Mouse (Mus musculus) telencephalon, adult 2 months (tissue): ENCODE results near the gene Mia3.
"Not testable (repeated sequence)": the region's sequence is repeated elsewhere in the genome, so short reads cannot be mapped to it uniquely, and the experiment has no call there.

Experiments used
- DNase-seq: peaks from one replicate; pipeline ENCODE4 v3.0.0-alpha.2; 2011; ENCODE audit warnings: low read depth, low spot score

Mia3 gene

DNA sequence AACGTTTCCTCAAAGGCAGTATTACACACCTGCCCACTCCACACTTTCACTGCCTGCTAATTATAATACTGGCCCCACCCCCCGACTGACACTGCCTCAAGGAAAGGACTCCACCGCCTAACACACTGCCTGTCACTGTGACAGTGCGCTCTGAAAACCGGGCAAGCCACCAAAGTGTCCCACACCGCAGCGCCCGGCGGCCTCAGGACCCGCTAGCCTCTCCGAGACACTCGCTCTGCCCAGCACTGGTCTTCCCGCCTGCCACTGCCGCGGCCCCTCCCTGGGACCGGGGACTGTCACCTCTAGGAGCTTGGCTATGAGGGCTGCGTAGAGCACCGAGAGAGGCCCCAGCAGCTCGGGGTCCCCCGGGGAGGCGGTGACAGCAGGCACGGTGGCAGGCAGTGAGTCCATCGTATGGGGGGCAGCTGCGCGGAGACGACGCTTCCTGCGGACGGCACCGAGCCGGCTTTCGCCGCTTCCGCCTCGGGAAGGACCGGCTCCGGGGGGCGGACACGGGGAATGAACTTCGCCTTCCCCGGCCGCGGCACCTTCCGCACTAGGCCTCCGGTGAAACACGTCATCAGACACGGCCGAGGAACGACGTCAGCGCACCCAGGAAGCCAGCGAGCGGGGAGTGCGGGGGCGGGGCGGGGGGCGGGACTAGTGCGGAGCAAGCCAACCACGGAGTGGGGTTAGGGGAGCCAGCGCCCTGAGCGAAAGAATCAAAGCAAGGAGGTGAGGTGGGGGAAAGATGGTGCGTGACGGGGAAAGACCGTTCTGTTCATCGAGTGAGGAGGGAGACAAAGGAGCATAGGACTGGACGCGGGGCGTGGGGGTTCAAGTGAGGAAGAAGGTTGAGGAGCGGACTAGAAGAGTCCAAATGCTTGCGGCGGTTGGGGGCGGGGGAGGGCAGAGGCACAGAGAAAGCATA, 24.2 kb downstream of the Mia3 start:
- DNase-seq: peak; percentile 89

DNA sequence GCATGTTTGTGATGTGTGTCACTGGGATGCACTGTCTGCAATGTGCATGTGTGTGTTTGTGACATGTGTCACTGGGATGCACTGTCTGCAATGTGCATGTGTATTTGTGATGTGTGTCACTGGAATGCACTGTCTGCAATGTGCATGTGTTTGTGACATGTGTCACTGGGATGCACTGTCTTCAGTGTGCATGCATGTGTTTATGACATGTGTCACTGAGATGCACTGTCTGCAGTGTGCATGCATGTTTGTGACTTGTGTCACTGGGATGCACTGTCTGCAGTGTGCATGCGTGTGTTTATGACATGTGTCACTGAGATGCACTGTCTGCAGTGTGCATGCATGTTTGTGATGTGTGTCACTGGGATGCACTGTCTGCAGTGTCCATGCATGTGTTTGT, 26.5 kb downstream of the Mia3 start:
- not testable (repeated sequence) for DNase-seq

DNA sequence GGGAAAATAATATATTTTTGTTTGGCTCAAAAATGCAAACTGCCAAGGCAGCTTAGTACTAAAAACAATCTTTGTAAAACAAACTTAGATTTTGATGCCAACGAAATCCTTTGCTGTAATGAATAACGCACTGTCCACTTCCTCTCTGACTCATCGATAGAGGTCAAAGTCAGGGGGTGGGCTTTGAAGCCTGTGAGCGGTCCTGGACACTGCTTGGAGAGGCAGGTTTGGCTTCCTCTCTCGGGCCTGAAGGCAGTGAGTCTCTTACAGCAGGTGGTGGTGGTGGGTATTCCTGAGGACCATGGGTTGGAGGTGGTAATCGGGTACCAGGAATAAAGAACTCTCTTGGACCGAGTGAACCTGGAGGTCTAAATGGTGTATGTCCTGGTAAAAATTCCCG, 42.2 kb downstream of the Mia3 start:
- DNase-seq: no peak

DNA sequence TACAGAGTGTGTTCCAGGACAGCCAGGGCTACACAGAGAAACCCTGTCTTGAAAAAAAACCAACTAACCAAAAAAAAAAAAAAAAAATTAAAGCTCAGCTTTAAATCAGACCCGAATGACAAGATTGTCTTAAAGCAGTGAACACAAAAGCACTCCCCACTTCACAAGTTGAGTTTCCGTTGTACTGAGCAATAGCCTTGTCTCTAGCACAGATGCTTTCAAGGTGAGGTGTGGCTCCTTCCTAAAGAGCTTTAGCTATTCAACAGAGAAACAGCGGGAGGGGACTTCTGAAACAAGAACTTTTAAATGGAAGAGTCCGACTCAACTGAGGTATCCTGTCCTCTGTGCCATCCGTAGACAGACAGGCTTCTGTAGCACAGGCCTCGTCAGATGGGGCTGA, 44.9 kb downstream of the Mia3 start:
- no peak for DNase-seq

DNA sequence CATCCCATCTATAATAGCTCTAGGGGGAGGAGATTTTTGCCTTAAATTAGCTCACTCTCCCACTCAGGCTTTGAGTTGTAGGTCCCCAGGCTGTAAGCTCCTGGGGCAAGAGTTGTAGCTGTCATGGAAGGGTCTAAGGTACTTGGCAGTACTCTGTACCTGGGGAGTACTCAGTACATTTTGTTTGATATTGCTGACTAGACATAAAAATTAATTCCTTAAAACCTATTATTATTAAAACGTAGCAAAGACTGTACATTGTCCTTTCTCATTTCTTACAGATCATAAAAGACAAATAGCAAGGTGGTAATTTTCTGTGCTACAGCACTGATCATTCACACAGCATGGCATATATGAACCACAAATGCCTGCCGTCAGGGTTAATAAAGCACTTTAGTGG, 45.4 kb downstream of the Mia3 start:
- no peak for DNase-seq

DNA sequence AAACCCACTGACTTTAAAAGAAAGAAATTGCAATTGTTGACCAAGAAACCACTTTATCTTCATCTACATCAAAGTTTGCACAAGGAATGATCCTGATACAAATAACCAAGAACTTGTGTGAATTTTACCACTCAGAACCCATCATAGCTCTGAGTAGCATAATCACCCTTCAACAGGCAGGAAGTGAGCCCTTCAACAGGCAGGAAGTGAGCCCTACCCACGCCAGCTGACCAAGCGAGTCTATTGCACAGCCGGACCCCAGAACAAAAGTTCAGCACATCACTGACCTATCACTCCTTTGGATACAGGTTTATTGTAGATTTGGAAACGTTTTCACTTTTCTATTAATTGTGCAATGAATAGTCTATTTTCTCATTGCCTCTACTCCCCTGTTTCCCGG, 46.9 kb downstream of the Mia3 start:
- DNase-seq: not testable (repeated sequence)

DNA sequence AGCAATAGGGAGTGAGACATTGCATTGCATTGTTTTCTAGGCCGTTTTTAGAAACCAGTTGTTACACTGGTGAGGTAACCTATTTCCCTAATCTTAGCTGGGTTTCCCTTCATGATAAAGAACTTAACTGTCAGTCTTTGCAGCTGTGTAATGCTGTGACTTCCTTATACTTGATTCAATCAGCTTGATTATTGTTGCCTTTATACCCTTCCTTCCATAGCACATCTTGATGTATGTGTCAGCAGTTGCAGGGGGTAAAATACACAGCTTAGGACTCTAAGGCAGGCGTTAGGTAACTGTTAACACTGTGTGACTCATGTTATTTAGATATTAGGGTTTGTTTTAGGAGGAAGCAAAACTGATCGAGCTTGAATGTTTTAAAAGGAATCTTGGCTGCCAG, 48.6 kb downstream of the Mia3 start:
- DNase-seq: no peak

DNA sequence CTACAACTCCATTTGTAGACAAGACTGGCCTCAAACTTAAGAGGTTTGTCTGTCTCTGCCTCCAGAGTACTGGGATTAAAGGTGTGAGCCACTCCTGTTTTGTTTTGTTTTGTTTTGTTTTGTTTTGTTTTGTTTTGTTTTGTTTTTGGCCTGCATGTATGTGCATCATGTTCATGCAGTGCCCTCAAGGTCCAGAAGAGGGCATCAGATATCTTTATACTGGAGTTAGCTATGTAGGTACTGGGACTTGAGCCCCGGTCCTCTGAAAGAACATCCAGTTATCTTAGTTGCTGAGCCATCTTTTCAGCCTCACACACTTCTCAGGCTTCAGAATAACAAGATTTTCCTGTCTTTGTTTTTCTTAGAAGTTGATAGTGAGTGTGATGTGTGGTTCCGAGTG, 53.6 kb downstream of the Mia3 start:
- DNase-seq: no peak

DNA sequence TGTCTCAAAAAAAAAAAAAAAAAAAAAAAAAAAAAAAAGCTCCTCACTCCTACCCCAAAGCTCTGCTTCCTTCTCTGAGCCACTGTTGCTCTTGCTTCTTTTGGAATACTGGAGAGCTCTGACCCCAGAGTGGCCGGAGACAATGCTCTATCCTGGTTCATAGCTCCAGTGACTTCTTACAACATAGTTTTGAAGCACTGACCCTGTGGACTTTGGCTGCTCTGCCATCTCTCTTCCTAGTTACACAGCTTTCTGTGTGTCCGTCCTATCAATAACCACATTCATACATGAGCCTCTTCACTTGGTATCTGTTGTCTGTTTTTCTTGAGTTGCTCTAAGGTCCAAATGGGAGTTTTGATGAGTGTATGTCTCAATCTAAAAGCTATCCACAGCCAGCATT, 57.3 kb downstream of the Mia3 start:
- no peak for DNase-seq

DNA sequence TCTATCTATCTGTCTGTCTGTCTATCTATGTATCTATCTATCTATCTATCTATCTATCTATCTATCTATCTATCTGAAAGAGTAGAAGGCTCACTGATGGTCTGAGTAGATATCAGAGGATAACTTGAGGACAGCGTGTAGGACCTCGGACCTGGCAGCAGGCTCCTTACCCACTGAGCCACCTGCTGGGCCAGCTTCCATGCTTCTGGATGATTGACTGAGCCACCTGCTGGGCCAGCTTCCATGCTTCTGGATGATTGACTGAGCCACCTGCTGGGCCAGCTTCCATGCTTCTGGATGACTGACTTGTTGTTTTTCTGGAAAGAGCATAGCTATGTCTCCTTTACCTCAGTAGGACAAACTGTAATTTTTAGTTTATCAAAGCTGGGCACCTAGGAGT, 59.8 kb downstream of the Mia3 start:
- DNase-seq: not testable (repeated sequence)

DNA sequence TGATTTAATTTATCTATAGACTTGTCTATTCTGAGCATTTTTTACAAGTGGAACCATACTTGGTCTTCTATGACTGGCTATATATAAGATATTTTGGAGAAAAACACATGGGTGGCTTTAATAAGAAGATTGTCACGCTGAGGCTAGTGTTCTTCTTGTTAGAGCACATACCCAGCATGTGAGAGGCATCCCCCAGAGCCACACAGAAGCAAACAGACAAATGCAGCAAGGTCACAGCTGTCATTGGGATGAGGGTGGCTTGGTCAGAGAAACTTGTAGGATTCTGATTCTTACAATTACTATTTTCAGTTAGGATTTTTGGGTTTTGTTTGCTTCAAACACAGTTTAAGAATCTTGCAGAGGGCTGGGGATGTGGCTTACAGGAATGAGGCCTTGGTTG, 60.9 kb downstream of the Mia3 start:
- no peak for DNase-seq

DNA sequence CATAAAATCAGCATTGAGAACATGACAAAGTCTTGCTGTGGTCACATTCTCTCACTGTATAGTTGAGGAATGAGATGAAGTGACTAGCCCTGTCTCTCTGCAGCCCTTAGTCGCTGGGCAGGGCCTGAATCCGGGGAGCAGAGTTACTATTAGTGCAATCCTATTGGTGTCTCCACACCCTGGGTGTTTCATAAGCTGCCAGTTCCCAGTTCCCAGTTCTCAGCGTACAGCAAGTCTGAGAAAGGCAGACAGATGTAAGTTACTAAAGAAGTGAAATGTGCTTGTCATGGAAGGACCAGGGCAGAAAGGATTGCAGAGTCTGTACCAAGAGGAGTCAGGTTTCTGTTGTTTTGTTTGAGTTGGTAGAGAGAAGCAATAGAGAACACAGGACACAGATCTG, 61.8 kb downstream of the Mia3 start:
- no peak for DNase-seq

DNA sequence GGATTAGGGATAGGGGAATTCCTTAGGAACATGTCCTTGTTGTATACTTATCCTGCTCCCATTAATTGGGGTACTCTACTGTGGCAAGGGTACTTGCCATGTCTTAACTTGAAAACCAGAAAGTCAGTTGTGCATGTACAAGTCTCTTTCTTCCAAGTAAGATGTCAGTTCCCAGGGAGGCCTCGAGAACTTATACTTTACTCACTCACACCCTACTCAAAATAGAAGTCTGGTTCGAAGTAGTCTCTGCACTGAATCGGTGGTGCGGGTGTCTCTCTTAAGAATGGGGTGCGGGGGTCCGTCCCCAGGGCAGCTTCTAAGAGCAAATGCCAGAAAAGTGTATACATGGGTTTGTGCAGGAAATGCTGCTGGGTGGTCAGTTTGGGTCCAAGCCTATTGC, 70.2 kb downstream of the Mia3 start:
- DNase-seq: peak; percentile 86

DNA sequence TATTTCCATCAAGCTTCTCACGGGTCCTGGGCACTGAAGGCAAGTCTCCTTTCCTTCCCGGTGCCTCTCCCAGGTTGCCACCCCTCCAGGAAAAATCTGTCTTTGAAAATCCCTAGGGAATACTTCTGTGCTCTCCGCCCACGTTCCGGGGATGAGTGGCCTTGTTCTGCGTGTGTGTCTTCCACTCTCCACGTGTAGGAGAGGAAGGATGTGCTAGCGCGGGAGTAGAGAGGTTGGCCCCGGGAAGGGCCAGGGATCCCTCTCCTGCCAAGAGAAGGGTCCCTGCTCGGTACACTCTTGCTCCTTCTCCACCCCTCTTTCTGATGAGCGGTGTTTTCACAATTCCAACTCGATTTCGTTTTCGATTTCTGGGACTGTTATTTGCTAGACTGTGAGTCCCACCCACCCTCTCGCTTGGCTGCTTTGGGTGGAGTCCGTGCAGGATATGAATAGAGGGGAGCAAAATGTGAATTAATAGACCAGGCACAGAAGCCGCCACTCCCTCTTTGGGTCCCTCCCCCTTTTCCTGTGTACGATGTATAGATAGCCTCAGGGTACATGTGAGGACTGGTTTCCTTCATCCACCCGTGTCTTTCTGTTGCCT, 71.4 kb downstream of the Mia3 start:
- DNase-seq: peak; percentile 40

DNA sequence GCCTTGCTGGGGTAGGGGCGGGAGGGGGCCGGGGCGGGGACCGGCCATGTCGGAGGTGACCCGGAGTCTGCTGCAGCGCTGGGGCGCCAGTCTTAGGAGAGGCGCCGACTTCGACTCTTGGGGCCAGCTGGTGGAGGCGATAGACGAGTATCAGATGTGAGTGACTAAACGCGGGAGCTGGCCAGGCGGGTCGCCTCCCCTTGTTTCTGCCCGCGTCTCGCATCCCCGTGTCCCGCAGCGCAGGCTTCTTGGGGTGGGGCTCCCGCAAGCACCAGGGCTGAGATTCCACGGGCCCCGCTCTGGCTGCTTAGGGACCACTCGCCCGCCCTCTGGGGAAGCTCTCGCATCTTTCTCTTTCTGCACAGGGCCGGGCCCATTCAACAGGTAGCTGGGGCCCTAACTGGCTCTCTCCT, 71.9 kb downstream of the Mia3 start:
- DNase-seq: no peak

DNA sequence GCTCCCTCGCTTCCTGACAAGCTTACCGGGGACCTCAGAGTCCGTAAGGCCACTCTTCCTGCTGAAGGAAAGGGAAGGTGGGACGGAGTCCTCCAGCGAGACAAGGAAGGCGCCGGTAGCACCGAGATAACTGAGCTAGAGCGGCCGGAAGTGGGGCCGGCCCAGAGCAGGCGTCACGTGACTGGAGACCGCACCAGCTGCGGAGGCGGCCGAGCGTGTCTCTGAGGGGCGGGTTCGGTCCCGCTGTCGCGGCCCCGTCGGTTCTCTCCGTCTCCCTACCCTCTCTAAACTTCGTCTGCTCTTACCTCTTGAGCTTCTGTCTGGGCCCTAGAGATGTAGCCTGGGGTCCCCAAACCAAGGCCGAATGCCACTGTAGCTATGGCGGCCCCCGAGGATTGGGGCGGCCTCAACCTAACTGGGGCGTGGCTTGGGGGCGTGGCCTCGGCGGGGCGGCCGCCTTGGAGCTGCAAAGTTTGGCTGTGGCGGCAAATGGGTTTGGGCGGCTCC, 72.4 kb downstream of the Mia3 start, which contains the start of gene Brox:
Brox (minus strand) TSS at position 393 of the 507 bp plus-strand sequence.
- DNase-seq: peak; percentile 88

DNA sequence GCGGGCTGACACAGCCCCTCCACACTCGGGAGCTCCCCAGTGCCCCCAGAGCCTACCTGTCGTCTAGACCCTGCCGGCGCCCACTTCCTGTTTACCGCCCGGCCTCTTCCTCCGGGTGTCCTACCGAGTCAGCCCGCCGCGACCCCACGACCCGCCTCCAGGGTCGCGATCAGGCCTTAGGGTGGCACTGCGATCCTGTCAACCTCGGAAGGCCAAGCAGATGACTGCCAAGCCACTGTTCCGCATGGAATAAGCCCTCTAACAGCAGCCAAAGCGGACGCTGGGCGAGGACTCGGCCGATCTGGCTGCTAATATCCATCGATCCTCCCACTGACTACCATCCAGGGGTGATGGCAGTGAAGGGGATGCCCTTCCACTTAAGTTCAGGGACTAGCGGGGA, 72.9 kb downstream of the Mia3 start, which contains the start of gene Aida:
Aida (plus strand) TSS at position 126 of the 400 bp plus-strand sequence.
- no peak for DNase-seq

DNA sequence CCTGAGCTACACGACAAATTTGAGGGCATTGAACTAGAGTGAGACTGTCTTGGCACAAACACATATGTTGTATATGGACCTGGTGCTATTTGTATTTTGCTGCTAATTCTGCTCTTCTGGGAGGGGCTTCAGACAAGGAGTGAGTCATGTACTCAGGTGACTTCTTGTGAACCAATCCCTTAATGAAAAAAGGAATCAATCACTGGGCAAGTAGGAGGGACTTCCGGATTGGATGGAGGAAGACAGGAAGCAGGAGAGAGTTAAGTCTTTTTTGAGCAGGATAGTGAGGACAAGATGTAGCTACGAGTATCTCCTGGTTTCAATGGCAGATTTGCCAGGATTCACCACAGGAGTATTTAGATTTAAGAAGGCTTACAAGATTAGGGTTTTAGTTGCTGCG, 79.8 kb downstream of the Mia3 start:
- DNase-seq: no peak

DNA sequence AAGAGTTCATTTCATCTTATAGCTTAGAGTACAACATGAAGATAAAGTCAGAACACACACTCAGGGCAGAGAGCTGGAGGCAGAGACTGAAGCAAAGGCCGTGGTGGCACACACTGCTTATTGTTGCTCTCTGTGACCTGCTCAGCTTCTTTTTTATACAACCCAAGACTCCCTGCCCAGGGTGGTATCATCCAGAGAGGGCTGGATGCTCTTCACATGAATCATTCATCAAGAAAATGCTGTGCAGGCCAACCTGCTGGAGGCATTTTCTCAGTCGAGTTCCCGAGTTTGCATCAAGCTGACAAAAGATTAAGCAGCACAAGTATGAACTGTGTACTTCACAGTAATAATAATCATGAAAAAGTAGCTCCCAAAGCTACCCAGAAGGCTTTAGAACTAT, 81.0 kb downstream of the Mia3 start:
- DNase-seq: no peak
